Mouse (Mus musculus): Measurements from ENCODE around the gene 1700020D05Rik. TPM values are rescaled to one million over a fixed set of nuclear protein-coding genes. Genes with fewer than 3 reads are reported as not detected.

Gene 1700020D05Rik
- 0.28 TPM in 1 of 2 replicates, not detected in the other for polyA plus RNA-seq (2014; fragmentation: Nextera tagmentation; extraction: Ambion mirVana)

- Histone ChIP-seq H3K9ac (ENCODE audit: low read length) (no peak within 1 kb of the TSS), H3K27me3 (replicated peaks; ENCODE audit: control insufficient read depth, insufficient read depth, low read length) (no peaks in the 10 kb centered on the region), H3K9me3 (replicated peaks; ENCODE audit: control insufficient read depth, low read length) (no peaks in the 10 kb centered on the region), H3K4me2 (ENCODE audit: low read length) (no peak within 1 kb of the TSS), H3K36me3 (ENCODE audit: control insufficient read depth, insufficient read depth, low read length) (no peaks in the 10 kb centered on the region; the same call in 1 of the 2 replicates), H3K27ac (ENCODE audit: low read depth, low read length) (no peak within 1 kb of the TSS), H3K4me3 (ENCODE audit: low read depth, low read length) (no peak within 1 kb of the TSS), H3K4me1 (ENCODE audit: control insufficient read depth, insufficient read depth, low read length) (no peaks in the 10 kb centered on the region)
- ATAC-seq (no peak), DNase-seq (ENCODE audit: low spot score) (no peak)
- 68% methylated on average over 17 of the region's 17 CpGs for WGBS
Observed at GRCm38 (mm10) chr19:5503687-5504086, at the start of gene 1700020D05Rik. TSS of gene 1700020D05Rik (minus strand) at chr19:5503787.

GRCm38 (mm10) chr19:5547471-5548056, 44.0 kb upstream of the 1700020D05Rik start:
- Histone ChIP-seq H3K9ac (ENCODE audit: low read length) (no peak overlapping the region), H3K4me1 (ENCODE audit: control insufficient read depth, insufficient read depth, low read length) (no peaks in the 10 kb centered on the region), H3K4me3 (ENCODE audit: low read depth, low read length) (no peak overlapping the region), H3K36me3 (ENCODE audit: control insufficient read depth, insufficient read depth, low read length) (no peaks in the 10 kb centered on the region), H3K27ac (ENCODE audit: low read depth, low read length) (no peak overlapping the region), H3K9me3 (replicated peaks; ENCODE audit: control insufficient read depth, low read length) (no peaks in the 10 kb centered on the region), H3K27me3 (replicated peaks; ENCODE audit: control insufficient read depth, insufficient read depth, low read length) (no peaks in the 10 kb centered on the region), H3K4me2 (ENCODE audit: low read length) (no peak overlapping the region)
- ATAC-seq = no peak
- DNase-seq (ENCODE audit: low spot score) = no peak
- WGBS = 80% methylated on average over 4 of the region's 4 CpGs

GRCm38 (mm10) chr19:5544031-5544430, 40.4 kb upstream of the 1700020D05Rik start:
- Histone ChIP-seq H3K4me3 (ENCODE audit: low read depth, low read length) (no peak overlapping the region), H3K9me3 (replicated peaks; ENCODE audit: control insufficient read depth, low read length) (no peaks in the 10 kb centered on the region), H3K27me3 (replicated peaks; ENCODE audit: control insufficient read depth, insufficient read depth, low read length) (no peaks in the 10 kb centered on the region), H3K9ac (ENCODE audit: low read length) (no peak overlapping the region), H3K4me2 (ENCODE audit: low read length) (no peak overlapping the region), H3K27ac (ENCODE audit: low read depth, low read length) (no peak overlapping the region), H3K36me3 (ENCODE audit: control insufficient read depth, insufficient read depth, low read length) (no peaks in the 10 kb centered on the region), H3K4me1 (ENCODE audit: control insufficient read depth, insufficient read depth, low read length) (no peaks in the 10 kb centered on the region)
- WGBS = 53% methylated on average over 11 of the region's 11 CpGs
- ATAC-seq = no peak
- DNase-seq (ENCODE audit: low spot score) = no peak

- H3K4me1 ChIP-seq (ENCODE audit: control insufficient read depth, insufficient read depth, low read length) = no peaks in the 10 kb centered on the region
- DNase-seq (ENCODE audit: low spot score) (no peak), ATAC-seq (no peak)
- no peak overlapping the region for H3K27ac ChIP-seq (ENCODE audit: low read depth, low read length)
- no peak overlapping the region for H3K4me3 ChIP-seq (ENCODE audit: low read depth, low read length)
- 91% methylated on average over 9 of the region's 9 CpGs for WGBS
- H3K27me3 ChIP-seq (replicated peaks; ENCODE audit: control insufficient read depth, insufficient read depth, low read length) = no peaks in the 10 kb centered on the region
- no peak overlapping the region for H3K4me2 ChIP-seq (ENCODE audit: low read length)
- no peaks in the 10 kb centered on the region for H3K36me3 ChIP-seq (ENCODE audit: control insufficient read depth, insufficient read depth, low read length)
- H3K9me3 ChIP-seq (replicated peaks; ENCODE audit: control insufficient read depth, low read length) = no peaks in the 10 kb centered on the region
- H3K9ac ChIP-seq (ENCODE audit: low read length) = no peak overlapping the region
Observed at GRCm38 (mm10) chr19:5543362-5543761, 39.8 kb upstream of the 1700020D05Rik start.

GRCm38 (mm10) chr19:5538786-5539185, 35.2 kb upstream of the 1700020D05Rik start:
- Histone ChIP-seq H3K27me3 (replicated peaks; ENCODE audit: control insufficient read depth, insufficient read depth, low read length) (no peaks in the 10 kb centered on the region), H3K36me3 (ENCODE audit: control insufficient read depth, insufficient read depth, low read length) (no peaks in the 10 kb centered on the region), H3K9me3 (replicated peaks; ENCODE audit: control insufficient read depth, low read length) (no peaks in the 10 kb centered on the region), H3K4me2 (ENCODE audit: low read length) (no peak overlapping the region), H3K4me1 (ENCODE audit: control insufficient read depth, insufficient read depth, low read length) (no peaks in the 10 kb centered on the region), H3K9ac (ENCODE audit: low read length) (no peak overlapping the region), H3K4me3 (ENCODE audit: low read depth, low read length) (no peak overlapping the region), H3K27ac (ENCODE audit: low read depth, low read length) (no peak overlapping the region)
- no peak for ATAC-seq
- DNase-seq (ENCODE audit: low spot score) = no peak
- WGBS = 60% methylated on average over 8 of the region's 8 CpGs

- H3K36me3 ChIP-seq (ENCODE audit: control insufficient read depth, insufficient read depth, low read length) = no peaks in the 10 kb centered on the region
- H3K4me1 ChIP-seq (ENCODE audit: control insufficient read depth, insufficient read depth, low read length) = no peaks in the 10 kb centered on the region
- no peak overlapping the region for H3K9ac ChIP-seq (ENCODE audit: low read length)
- WGBS = 79% methylated on average over 8 of the region's 8 CpGs
- H3K4me3 ChIP-seq (ENCODE audit: low read depth, low read length) = no peak overlapping the region
- H3K4me2 ChIP-seq (ENCODE audit: low read length) = no peak overlapping the region
- H3K27me3 ChIP-seq (replicated peaks; ENCODE audit: control insufficient read depth, insufficient read depth, low read length) = no peaks in the 10 kb centered on the region
- no peak overlapping the region for H3K27ac ChIP-seq (ENCODE audit: low read depth, low read length)
- H3K9me3 ChIP-seq (replicated peaks; ENCODE audit: control insufficient read depth, low read length) = no peaks in the 10 kb centered on the region
- ATAC-seq (no peak), DNase-seq (ENCODE audit: low spot score) (no peak)
Observed at GRCm38 (mm10) chr19:5532520-5532919, 28.9 kb upstream of the 1700020D05Rik start.

- DNase-seq (ENCODE audit: low spot score) = no peak
- WGBS = 9% methylated on average over 7 of the region's 7 CpGs
- H3K4me3 ChIP-seq (ENCODE audit: low read depth, low read length) = no peak overlapping the region
Observed at GRCm38 (mm10) chr19:5530138-5530524, 26.5 kb upstream of the 1700020D05Rik start.

GRCm38 (mm10) chr19:5529325-5530137, 25.9 kb upstream of the 1700020D05Rik start:
- H3K36me3 ChIP-seq (ENCODE audit: control insufficient read depth, insufficient read depth, low read length) = no peaks in the 10 kb centered on the region
- H3K4me3 ChIP-seq (ENCODE audit: low read depth, low read length) = no peak overlapping the region
- no peak overlapping the region for H3K9ac ChIP-seq (ENCODE audit: low read length)
- ATAC-seq (peak; percentile 93), DNase-seq (ENCODE audit: low spot score) (peak; percentile 88)
- H3K9me3 ChIP-seq (replicated peaks; ENCODE audit: control insufficient read depth, low read length) = no peaks in the 10 kb centered on the region
- H3K27me3 ChIP-seq (replicated peaks; ENCODE audit: control insufficient read depth, insufficient read depth, low read length) = no peaks in the 10 kb centered on the region
- 12% methylated on average over 20 of the region's 20 CpGs for WGBS
- H3K4me2 ChIP-seq (ENCODE audit: low read length) = peak overlapping the region; percentile 32
- H3K27ac ChIP-seq (ENCODE audit: low read depth, low read length) = no peak overlapping the region
- H3K4me1 ChIP-seq (ENCODE audit: control insufficient read depth, insufficient read depth, low read length) = no peaks in the 10 kb centered on the region

More at GRCm38 (mm10) chr19:5530138-5530524, 26.5 kb upstream of the 1700020D05Rik start:
- Histone ChIP-seq H3K27me3 (replicated peaks; ENCODE audit: control insufficient read depth, insufficient read depth, low read length) (no peaks in the 10 kb centered on the region), H3K9me3 (replicated peaks; ENCODE audit: control insufficient read depth, low read length) (no peaks in the 10 kb centered on the region), H3K4me2 (ENCODE audit: low read length) (no peak overlapping the region), H3K27ac (ENCODE audit: low read depth, low read length) (no peak overlapping the region), H3K9ac (ENCODE audit: low read length) (no peak overlapping the region), H3K36me3 (ENCODE audit: control insufficient read depth, insufficient read depth, low read length) (no peaks in the 10 kb centered on the region), H3K4me1 (ENCODE audit: control insufficient read depth, insufficient read depth, low read length) (no peaks in the 10 kb centered on the region)
- ATAC-seq = no peak

- WGBS = 80% methylated on average over 5 of the region's 5 CpGs
- no peak overlapping the region for H3K4me3 ChIP-seq (ENCODE audit: low read depth, low read length)
- no peak overlapping the region for H3K27ac ChIP-seq (ENCODE audit: low read depth, low read length)
- H3K9ac ChIP-seq (ENCODE audit: low read length) = no peak overlapping the region
- no peaks in the 10 kb centered on the region for H3K4me1 ChIP-seq (ENCODE audit: control insufficient read depth, insufficient read depth, low read length)
- no peak for DNase-seq (ENCODE audit: low spot score)
- no peak for ATAC-seq
- no peaks in the 10 kb centered on the region for H3K36me3 ChIP-seq (ENCODE audit: control insufficient read depth, insufficient read depth, low read length)
- no peaks in the 10 kb centered on the region for H3K27me3 ChIP-seq (replicated peaks; ENCODE audit: control insufficient read depth, insufficient read depth, low read length)
- H3K9me3 ChIP-seq (replicated peaks; ENCODE audit: control insufficient read depth, low read length) = no peaks in the 10 kb centered on the region
- no peak overlapping the region for H3K4me2 ChIP-seq (ENCODE audit: low read length)
Observed at GRCm38 (mm10) chr19:5525204-5525603, 21.6 kb upstream of the 1700020D05Rik start.

Measured in forebrain, embryonic 14.5 days (tissue).